Mouse (Mus musculus) liver, embryonic 14.5 days (tissue): ENCODE measurements around the gene Ptprn.

Source experiments
- CTCF ChIP-seq: IDR thresholded peaks from 2 replicates; pipeline ENCODE4 v1.5.1; 2016; ENCODE audit warnings: antibody characterized with exemption, low read depth, control low read depth
- EP300 ChIP-seq: IDR thresholded peaks from 2 replicates; pipeline ENCODE4 v1.6.1; 2016; ENCODE audit warnings: antibody characterized with exemption, low read depth

GRCm38 (mm10) chr1:75229158-75229557 lies 35.1 kb downstream of the Ptprn start:
- no peak for TF ChIP-seq CTCF
- peak; percentile 65 for TF ChIP-seq EP300
